Mouse (Mus musculus) heart, postnatal 25 days (tissue): ENCODE results near the gene Cog1. TPM values are rescaled to one million over a fixed set of nuclear protein-coding genes. Genes with fewer than 3 reads are reported as not detected.

Experiments
- DNase-seq: peaks from one replicate; pipeline ENCODE4 v3.0.0; 2022; ENCODE audit warnings: low spot score
- intact Hi-C: fragments of 180-260 bp; cut with DNase I; formaldehyde crosslinking; loops from one replicate; pipeline ENCODE4 v1.15.1; 2025
- total RNA-seq, 2 experiments: library from RNA; stranded (reverse); gene quantifications; 2 replicates each; pipeline ENCODE4 v1.2.3; 2021

Gene Cog1
- total RNA-seq, 2 experiments from 2014 or later: 16.4 to 17.1 TPM

- intact Hi-C loops: no loop called here
Observed at GRCm38 (mm10) chr11:113660940-113661339, 12.0 kb downstream of the Cog1 start.

GRCm38 (mm10) chr11:113661835-113662351 lies 12.9 kb downstream of the Cog1 start:
- intact Hi-C loops: no loop called here
- no peak for DNase-seq

More at GRCm38 (mm10) chr11:113660940-113661339, 12.0 kb downstream of the Cog1 start:
- DNase-seq: no peak

- DNase-seq: no peak
- intact Hi-C loops: no loop called here
Observed at GRCm38 (mm10) chr11:113664279-113664678, 15.3 kb downstream of the Cog1 start.

GRCm38 (mm10) chr11:113666205-113666604 lies 17.2 kb downstream of the Cog1 start:
- intact Hi-C loops: no loop called here
- no peak for DNase-seq

GRCm38 (mm10) chr11:113666648-113667047 lies 17.7 kb downstream of the Cog1 start:
- intact Hi-C loops: no loop called here
- DNase-seq: no peak

GRCm38 (mm10) chr11:113667122-113667521 lies 18.2 kb downstream of the Cog1 start:
- DNase-seq: no peak
- intact Hi-C loops: no loop called here

- intact Hi-C loops: no loop called here
- DNase-seq: no peak
Observed at GRCm38 (mm10) chr11:113667704-113668103, 18.7 kb downstream of the Cog1 start.

- DNase-seq: no peak
- intact Hi-C loops: no loop called here
Observed at GRCm38 (mm10) chr11:113668857-113669256, 19.9 kb downstream of the Cog1 start.

- intact Hi-C loops: no loop called here
- DNase-seq: no peak
Observed at GRCm38 (mm10) chr11:113669711-113670110, 20.7 kb downstream of the Cog1 start.

GRCm38 (mm10) chr11:113673614-113674013 lies 24.6 kb downstream of the Cog1 start:
- intact Hi-C loops: no loop called here
- DNase-seq: no peak

- no peak for DNase-seq
- intact Hi-C loops: no loop called here
Observed at GRCm38 (mm10) chr11:113674595-113674994, 25.6 kb downstream of the Cog1 start.

- intact Hi-C loops: no loop called here
- DNase-seq: no peak
Observed at GRCm38 (mm10) chr11:113676847-113677246, 27.9 kb downstream of the Cog1 start.

GRCm38 (mm10) chr11:113677378-113677777 lies 28.4 kb downstream of the Cog1 start:
- intact Hi-C loops: no loop called here
- DNase-seq: no peak

- no peak for DNase-seq
- intact Hi-C loops: no loop called here
Observed at GRCm38 (mm10) chr11:113678373-113678772, 29.4 kb downstream of the Cog1 start.

- no peak for DNase-seq
- intact Hi-C loops: no loop called here
Observed at GRCm38 (mm10) chr11:113680954-113681353, 32.0 kb downstream of the Cog1 start.

GRCm38 (mm10) chr11:113681979-113682378 lies 33.0 kb downstream of the Cog1 start:
- no peak for DNase-seq
- intact Hi-C loops: loop anchor here (1.0 kb wide), 1 partner anchor 34 kb away; no protein-coding TSS in a partner anchor

GRCm38 (mm10) chr11:113682897-113683626 lies 34.1 kb downstream of the Cog1 start:
- intact Hi-C loops: loop anchor here (1.0 kb wide), 1 partner anchor 35 kb away; no protein-coding TSS in a partner anchor
- peak; percentile 18 for DNase-seq

GRCm38 (mm10) chr11:113683627-113683956 lies 34.6 kb downstream of the Cog1 start:
- intact Hi-C loops: no loop called here
- no peak for DNase-seq

GRCm38 (mm10) chr11:113683957-113684706 lies 35.2 kb downstream of the Cog1 start, which contains the start of the genes Fam104a and D11Wsu47e:
Gene Fam104a, minus strand, starts transcription at chr11:113684155.
Gene D11Wsu47e, plus strand, starts transcription at chr11:113684412.
- DNase-seq: peak; percentile 92
- intact Hi-C loops: no loop called here

- intact Hi-C loops: no loop called here
- no peak for DNase-seq
Observed at GRCm38 (mm10) chr11:113684707-113685426, 35.9 kb downstream of the Cog1 start.
